Mouse (Mus musculus): ENCODE data around the gene Nav2.

DNA sequence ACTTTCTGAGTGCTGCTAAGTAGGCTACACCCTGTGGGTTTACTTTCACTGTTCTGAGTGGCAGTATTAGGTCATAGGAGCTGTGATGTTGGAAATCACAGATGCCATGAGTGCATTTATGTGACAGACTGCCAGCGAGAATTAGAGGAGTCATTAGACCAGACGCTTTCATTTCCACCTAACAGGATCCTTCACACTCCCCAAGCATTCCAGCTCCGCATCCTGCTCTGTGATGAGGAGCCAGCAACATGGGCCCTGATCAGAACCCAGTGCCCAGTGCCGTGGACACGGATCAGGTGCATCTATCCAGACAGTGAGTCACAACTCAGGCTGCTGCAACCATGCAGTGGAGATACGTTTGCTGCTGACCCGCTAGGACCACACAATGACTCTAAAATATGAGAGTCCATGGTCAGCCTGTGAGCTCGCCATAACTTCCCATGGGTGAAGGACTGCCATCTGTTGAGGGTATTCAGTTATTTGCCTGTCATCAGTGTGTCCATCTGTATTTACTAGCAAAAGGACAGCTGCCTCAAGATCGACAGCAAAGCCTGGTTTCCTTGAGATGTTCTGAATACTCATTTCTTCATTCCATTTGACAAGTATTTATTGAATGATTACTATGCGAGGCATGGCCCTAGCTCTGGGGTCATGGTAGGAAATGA lies 461.4 kb downstream of the Nav2 start:
- TF ChIP-seq CTCF (IDR thresholded peaks at IDR 0.05; ENCODE audit: low read depth, low read length) (no peak), GATA1 (IDR thresholded peaks at IDR 0.05; ENCODE audit: borderline replicate concordance, low read length) (no peak)
